Mouse (Mus musculus): ENCODE measurements at regions not wholly inside any gene's neighbourhood (a gene's known extent, or its start where the extent isn't known, plus 50 kb on each side); places are given as distances from the start of the nearest gene placed in this dataset.
A peak's percentile ranks its signal among the peaks of the same experiment; 100 is the strongest.

- TF ChIP-seq CHD2 (IDR thresholded peaks at IDR 0.05; ENCODE audit: low read depth, low read length) (no peak), ZC3H11A (IDR thresholded peaks at IDR 0.05; ENCODE audit: borderline replicate concordance, low read depth, low read length) (no peak), MAFK (IDR thresholded peaks at IDR 0.05; ENCODE audit: insufficient read depth, low read depth, low read length) (no peak), HCFC1 (IDR thresholded peaks at IDR 0.05; ENCODE audit: borderline replicate concordance, insufficient read depth, low read length) (no peak), ZNF384 (IDR thresholded peaks at IDR 0.05; ENCODE audit: low read depth, low read length) (no peak)
- H3K4me1 ChIP-seq (ENCODE audit: control insufficient read depth in 2 of 2, insufficient read depth in 2 of 2, low read length in 2 of 2, poor library complexity in 1 of 2), result peaks cover 2 to 38% of the 10 kb centered on the region in 2 experiments; a peak in 3 of 4 replicates
- no peaks in the 10 kb centered on the region for H3K36me3 ChIP-seq (ENCODE audit: control insufficient read depth, insufficient read depth, low read length, poor library complexity, severe bottlenecking)
- no peak for DNase-seq (ENCODE audit: low read depth, low spot score)
- no peak overlapping the region for H3K4me3 ChIP-seq (ENCODE audit: insufficient read depth in 1 of 2, low read depth in 1 of 2, low read length in 2 of 2, poor library complexity in 1 of 2, severe bottlenecking in 1 of 2)
- no peaks in the 10 kb centered on the region for H3K9me3 ChIP-seq (ENCODE audit: control insufficient read depth, insufficient read depth, low read depth, low read length)
- H3K27ac ChIP-seq (ENCODE audit: insufficient read depth, low read depth, low read length, poor library complexity, severe bottlenecking), result no peak overlapping the region
- H3K9ac ChIP-seq (ENCODE audit: insufficient read depth, low read depth, low read length, poor library complexity, severe bottlenecking), result no peak overlapping the region
- in situ Hi-C loops (cut with MboI; ENCODE audit: low sequenced_read_pairs in 2 of 2, unreplicated experiment in 2 of 2), result no loop called here
Observed at GRCm38 (mm10) chr5:118471569-118471968, 88.9 kb upstream of the Med13l start.

DNA sequence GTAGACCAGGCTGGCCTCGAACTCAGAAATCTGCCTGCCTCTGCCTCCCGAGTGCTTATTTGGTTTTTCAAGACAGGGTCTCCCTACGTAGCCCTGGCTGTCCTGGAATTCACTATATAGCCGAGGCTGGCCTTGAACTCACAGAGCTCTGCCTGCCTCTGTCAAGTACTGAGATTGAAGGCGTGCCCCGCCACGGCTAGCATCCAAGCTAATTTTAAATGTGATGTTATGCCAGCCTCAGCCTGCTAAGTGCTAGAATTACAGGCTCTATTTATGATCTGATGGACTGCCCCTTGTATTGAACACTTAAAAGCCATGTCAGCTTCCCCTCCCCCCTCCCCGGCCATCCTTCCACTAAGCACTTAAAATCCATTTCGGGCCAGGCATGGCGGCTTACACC, 88.2 kb upstream of the Med13l start:
- no peak overlapping the region for H3K4me3 ChIP-seq (ENCODE audit: insufficient read depth in 1 of 2, low read depth in 1 of 2, low read length in 2 of 2, poor library complexity in 1 of 2, severe bottlenecking in 1 of 2)
- H3K36me3 ChIP-seq (ENCODE audit: control insufficient read depth, insufficient read depth, low read length, poor library complexity, severe bottlenecking), result no peaks in the 10 kb centered on the region
- TF ChIP-seq CHD2 (IDR thresholded peaks at IDR 0.05; ENCODE audit: low read depth, low read length) (no peak), ZNF384 (IDR thresholded peaks at IDR 0.05; ENCODE audit: low read depth, low read length) (no peak), ZC3H11A (IDR thresholded peaks at IDR 0.05; ENCODE audit: borderline replicate concordance, low read depth, low read length) (no peak), HCFC1 (IDR thresholded peaks at IDR 0.05; ENCODE audit: borderline replicate concordance, insufficient read depth, low read length) (no peak), MAFK (IDR thresholded peaks at IDR 0.05; ENCODE audit: insufficient read depth, low read depth, low read length) (no peak)
- no peaks in the 10 kb centered on the region for H3K9me3 ChIP-seq (ENCODE audit: control insufficient read depth, insufficient read depth, low read depth, low read length)
- peak overlapping the region; percentile 22; the same call in 1 of the 2 replicates for H3K9ac ChIP-seq (ENCODE audit: insufficient read depth, low read depth, low read length, poor library complexity, severe bottlenecking)
- DNase-seq (ENCODE audit: low read depth, low spot score), result no peak
- H3K4me1 ChIP-seq (ENCODE audit: control insufficient read depth in 2 of 2, insufficient read depth in 2 of 2, low read length in 2 of 2, poor library complexity in 1 of 2), result peaks cover 2 to 45% of the 10 kb centered on the region in 2 experiments
- in situ Hi-C loops (cut with MboI; ENCODE audit: low sequenced_read_pairs in 2 of 2, unreplicated experiment in 2 of 2), result no loop called here
- H3K27ac ChIP-seq (ENCODE audit: insufficient read depth, low read depth, low read length, poor library complexity, severe bottlenecking), result no peak overlapping the region

GRCm38 (mm10) chr5:118473128-118473730, 87.2 kb upstream of the Med13l start:
- H3K36me3 ChIP-seq (ENCODE audit: control insufficient read depth, insufficient read depth, low read length, poor library complexity, severe bottlenecking), result no peaks in the 10 kb centered on the region
- in situ Hi-C loops (cut with MboI; ENCODE audit: low sequenced_read_pairs in 2 of 2, unreplicated experiment in 2 of 2), result no loop called here
- peaks cover 8 to 48% of the 10 kb centered on the region in 2 experiments for H3K4me1 ChIP-seq (ENCODE audit: control insufficient read depth in 2 of 2, insufficient read depth in 2 of 2, low read length in 2 of 2, poor library complexity in 1 of 2)
- TF ChIP-seq ZC3H11A (IDR thresholded peaks at IDR 0.05; ENCODE audit: borderline replicate concordance, low read depth, low read length) (no peak), CHD2 (IDR thresholded peaks at IDR 0.05; ENCODE audit: low read depth, low read length) (no peak), ZNF384 (IDR thresholded peaks at IDR 0.05; ENCODE audit: low read depth, low read length) (no peak)
- no peak overlapping the region for H3K27ac ChIP-seq (ENCODE audit: insufficient read depth, low read depth, low read length, poor library complexity, severe bottlenecking)
- no peak for DNase-seq (ENCODE audit: low read depth, low spot score)
- no peak overlapping the region for H3K4me3 ChIP-seq (ENCODE audit: insufficient read depth in 1 of 2, low read depth in 1 of 2, low read length in 2 of 2, poor library complexity in 1 of 2, severe bottlenecking in 1 of 2)
- H3K9ac ChIP-seq (ENCODE audit: insufficient read depth, low read depth, low read length, poor library complexity, severe bottlenecking), result peak overlapping the region; percentile 16; the same call in 1 of the 2 replicates
- H3K9me3 ChIP-seq (ENCODE audit: control insufficient read depth, insufficient read depth, low read depth, low read length), result no peaks in the 10 kb centered on the region

DNA sequence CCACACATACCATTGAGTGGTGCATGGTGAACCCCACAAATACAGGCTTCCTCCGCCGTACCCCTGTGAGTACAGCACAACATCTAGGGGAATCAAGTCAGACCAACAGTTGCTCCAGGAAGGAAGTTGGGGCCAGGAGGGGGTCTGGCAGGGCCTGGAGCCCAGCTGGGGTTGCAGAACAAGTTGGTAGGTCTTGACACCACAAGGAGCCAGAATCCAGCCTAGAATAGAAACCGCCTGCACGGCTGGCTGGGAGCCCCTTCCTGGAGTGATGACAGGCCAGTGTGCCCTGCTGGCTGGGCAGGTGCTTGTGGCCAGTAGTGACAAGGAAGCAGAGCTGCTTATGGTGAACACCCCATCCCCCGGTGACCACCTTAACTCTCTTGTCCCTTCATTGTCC, 83.9 kb upstream of the Med13l start:
- TF ChIP-seq ZC3H11A (IDR thresholded peaks at IDR 0.05; ENCODE audit: borderline replicate concordance, low read depth, low read length), result no peak
- TF ChIP-seq CHD2 (IDR thresholded peaks at IDR 0.05; ENCODE audit: low read depth, low read length), result no peak
- no peak for TF ChIP-seq HCFC1 (IDR thresholded peaks at IDR 0.05; ENCODE audit: borderline replicate concordance, insufficient read depth, low read length)
- TF ChIP-seq MAFK (IDR thresholded peaks at IDR 0.05; ENCODE audit: insufficient read depth, low read depth, low read length), result no peak
- TF ChIP-seq ZNF384 (IDR thresholded peaks at IDR 0.05; ENCODE audit: low read depth, low read length), result no peak
- no peak overlapping the region for H3K4me3 ChIP-seq (ENCODE audit: insufficient read depth in 1 of 2, low read depth in 1 of 2, low read length in 2 of 2, poor library complexity in 1 of 2, severe bottlenecking in 1 of 2)
- H3K4me1 ChIP-seq (ENCODE audit: control insufficient read depth in 2 of 2, insufficient read depth in 2 of 2, low read length in 2 of 2, poor library complexity in 1 of 2), result peaks cover 10 to 38% of the 10 kb centered on the region in 2 experiments
- no peak overlapping the region for H3K27ac ChIP-seq (ENCODE audit: insufficient read depth, low read depth, low read length, poor library complexity, severe bottlenecking)
- no peak for DNase-seq (ENCODE audit: low read depth, low spot score)
- no peaks in the 10 kb centered on the region for H3K36me3 ChIP-seq (ENCODE audit: control insufficient read depth, insufficient read depth, low read length, poor library complexity, severe bottlenecking)
- no peaks in the 10 kb centered on the region for H3K9me3 ChIP-seq (ENCODE audit: control insufficient read depth, insufficient read depth, low read depth, low read length)
- in situ Hi-C loops (cut with MboI; ENCODE audit: low sequenced_read_pairs in 2 of 2, unreplicated experiment in 2 of 2), result no loop called here
- no peak overlapping the region for H3K9ac ChIP-seq (ENCODE audit: insufficient read depth, low read depth, low read length, poor library complexity, severe bottlenecking)
